Mouse (Mus musculus): ENCODE measurements at regions not wholly inside any gene's neighbourhood (a gene's known extent, or its start where the extent isn't known, plus 50 kb on each side); places are given as distances from the start of the nearest gene placed in this dataset.

GRCm38 (mm10) chr14:46296275-46296674, 82.9 kb upstream of the Gm15217 start:
- TF ChIP-seq MAFK (IDR thresholded peaks at IDR 0.05; ENCODE audit: insufficient read depth, low read depth, low read length) (no peak), HCFC1 (IDR thresholded peaks at IDR 0.05; ENCODE audit: borderline replicate concordance, insufficient read depth, low read length) (no peak), CHD2 (IDR thresholded peaks at IDR 0.05; ENCODE audit: low read depth, low read length) (no peak), ZNF384 (IDR thresholded peaks at IDR 0.05; ENCODE audit: low read depth, low read length) (no peak)

Measured in ES-E14 (cell line).